Mouse (Mus musculus) CH12.LX (cell line): ENCODE data around the gene Ldb3. TPM values are rescaled to one million over a fixed set of nuclear protein-coding genes. Genes with fewer than 3 reads are reported as not detected.

Source experiments
- DNase-seq: peaks from one replicate; pipeline ENCODE4 v3.0.0-alpha.2; 2013; ENCODE audit errors: extremely low read depth
- H3K27ac ChIP-seq: 2 replicates; pipeline ENCODE4 v1.5.1; 2012; ENCODE audit warnings: low read depth, mild to moderate bottlenecking, control low read depth, moderate library complexity; ENCODE audit not compliant: insufficient read depth
- H3K27me3 ChIP-seq: replicated peaks from 2 replicates; pipeline ENCODE3; 2012; ENCODE audit warnings: inconsistent platforms
- H3K36me3 ChIP-seq, 2 experiments: replicated peaks in 1 of 2; 2 replicates each; pipeline versions ENCODE3 to v1.6.1; 2012; ENCODE audit warnings: inconsistent platforms in 1 of 2, low read length in 1 of 2, mild to moderate bottlenecking in 1 of 2, mixed read lengths in 1 of 2, moderate library complexity in 1 of 2; ENCODE audit not compliant: control insufficient read depth in 1 of 2, insufficient read depth in 1 of 2
- H3K4me1 ChIP-seq, 2 experiments: 2 replicates each; pipeline ENCODE4 v1.6.1; 2012; ENCODE audit warnings: inconsistent platforms in 1 of 2, moderate library complexity in 1 of 2; ENCODE audit not compliant: insufficient read depth in 2 of 2, control insufficient read depth in 1 of 2
- H3K4me2 ChIP-seq: 2 replicates; pipeline ENCODE4 v1.6.1; 2012; ENCODE audit warnings: low read depth, mild to moderate bottlenecking, control low read depth; ENCODE audit not compliant: poor library complexity, insufficient read depth, severe bottlenecking
- H3K4me3 ChIP-seq, 3 experiments: fragments of 150-350 bp in 1 of 3; sonication (generic) in 1 of 3; replicated peaks in 1 of 3; 2 replicates each; pipeline versions ENCODE3 to v1.5.1; 2011 to 2012; ENCODE audit warnings: low read depth in 2 of 3, low read length in 2 of 3, mild to moderate bottlenecking in 2 of 3, moderate library complexity in 2 of 3, control low read depth in 1 of 3, improper control_type of control experiment in 1 of 3, inconsistent platforms in 1 of 3, mixed read lengths in 1 of 3; ENCODE audit not compliant: poor library complexity in 1 of 3
- H3K79me2 ChIP-seq: replicated peaks from 2 replicates; pipeline ENCODE4 v1.6.1; 2012; ENCODE audit warnings: mild to moderate bottlenecking, moderate library complexity; ENCODE audit not compliant: control insufficient read depth, poor library complexity, insufficient read depth, severe bottlenecking; ENCODE audit errors: extremely low read depth
- H3K9ac ChIP-seq: 2 replicates; pipeline ENCODE4 v1.6.1; 2012; ENCODE audit warnings: low read depth, mild to moderate bottlenecking, control low read depth, moderate library complexity; ENCODE audit not compliant: insufficient read depth
- H3K9me3 ChIP-seq: replicated peaks from 2 replicates; pipeline ENCODE3; 2012; ENCODE audit warnings: low read length, inconsistent platforms, mixed read lengths
- BHLHE40 ChIP-seq: IDR thresholded peaks from 2 replicates; pipeline ENCODE4 v1.6.1; 2011; ENCODE audit warnings: mild to moderate bottlenecking, low read depth, low read length, improper control_type of control experiment
- CHD1 ChIP-seq: IDR thresholded peaks from 2 replicates; pipeline ENCODE4 v1.6.1; 2012; ENCODE audit warnings: low read depth, low read length, improper control_type of control experiment, inconsistent platforms
- CHD2 ChIP-seq: IDR thresholded peaks from 2 replicates; pipeline ENCODE4 v1.6.1; 2011; ENCODE audit warnings: low read length, improper control_type of control experiment
- CTCF ChIP-seq, 2 experiments: IDR thresholded peaks in 1 of 2; conservative IDR thresholded peaks in 1 of 2; 2 replicates each; pipeline ENCODE4 v1.5.1; 2011 to 2012; ENCODE audit warnings: low read depth in 2 of 2, low read length in 2 of 2, improper control_type of control experiment in 1 of 2, inconsistent platforms in 1 of 2, mild to moderate bottlenecking in 1 of 2, moderate library complexity in 1 of 2
- EP300 ChIP-seq: IDR thresholded peaks from 2 replicates; pipeline ENCODE4 v1.6.1; 2011; ENCODE audit warnings: low read length, improper control_type of control experiment
- IRF4 ChIP-seq: IDR thresholded peaks from 2 replicates; pipeline ENCODE4 v1.6.1; 2014; ENCODE audit warnings: low read depth, mild to moderate bottlenecking, inconsistent platforms, low read length, improper control_type of control experiment
- JUN ChIP-seq: IDR thresholded peaks from 2 replicates; pipeline ENCODE4 v1.6.1; 2011; ENCODE audit warnings: low read depth, mild to moderate bottlenecking, low read length, improper control_type of control experiment, moderate library complexity; ENCODE audit not compliant: insufficient read depth
- KAT2A ChIP-seq: IDR thresholded peaks from 2 replicates; pipeline ENCODE4 v1.6.1; 2012; ENCODE audit warnings: low read length, improper control_type of control experiment, inconsistent platforms; ENCODE audit not compliant: insufficient replicate concordance
- MAZ ChIP-seq: IDR thresholded peaks from 2 replicates; pipeline ENCODE4 v1.6.1; 2012; ENCODE audit warnings: low read depth, mild to moderate bottlenecking, inconsistent platforms, low read length, improper control_type of control experiment, moderate library complexity
- MXI1 ChIP-seq: IDR thresholded peaks from 2 replicates; pipeline ENCODE4 v1.6.1; 2011; ENCODE audit warnings: mild to moderate bottlenecking, low read depth, low read length, improper control_type of control experiment
- NRF1 ChIP-seq: IDR thresholded peaks from 2 replicates; pipeline ENCODE4 v1.6.1; 2014; ENCODE audit warnings: low read depth, mild to moderate bottlenecking, inconsistent platforms, low read length, improper control_type of control experiment, moderate library complexity
- PAX5 ChIP-seq: IDR thresholded peaks from 2 replicates; pipeline ENCODE4 v1.6.1; 2012; ENCODE audit warnings: low read length, inconsistent platforms, mixed read lengths
- POLR2A ChIP-seq: IDR thresholded peaks from 2 replicates; pipeline ENCODE4 v1.6.1; 2011; ENCODE audit warnings: low read depth, mild to moderate bottlenecking, improper control_type of control experiment, low read length
- POLR2AphosphoS2 ChIP-seq: IDR thresholded peaks from 2 replicates; pipeline ENCODE4 v1.6.1; 2011; ENCODE audit warnings: low read depth, low read length, improper control_type of control experiment
- RAD21 ChIP-seq: IDR thresholded peaks from 2 replicates; pipeline ENCODE4 v1.6.1; 2011; ENCODE audit warnings: low read depth, mild to moderate bottlenecking, low read length, improper control_type of control experiment, moderate library complexity
- RCOR1 ChIP-seq: conservative IDR thresholded peaks from 2 replicates; pipeline ENCODE4 v1.6.1; 2012; ENCODE audit warnings: low read depth, mild to moderate bottlenecking, inconsistent platforms, low read length, improper control_type of control experiment
- SMC3 ChIP-seq: IDR thresholded peaks from 2 replicates; pipeline ENCODE4 v1.6.1; 2011; ENCODE audit warnings: low read depth, low read length, improper control_type of control experiment
- TCF12 ChIP-seq: IDR thresholded peaks from 2 replicates; pipeline ENCODE4 v1.6.1; 2014; ENCODE audit warnings: low read depth, mild to moderate bottlenecking, inconsistent platforms, low read length, improper control_type of control experiment
- USF1 ChIP-seq: IDR thresholded peaks from 2 replicates; pipeline ENCODE4 v1.6.1; 2014; ENCODE audit warnings: low read depth, mild to moderate bottlenecking, inconsistent platforms, low read length, improper control_type of control experiment
- USF2 ChIP-seq: conservative IDR thresholded peaks from 2 replicates; pipeline ENCODE4 v1.6.1; 2011; ENCODE audit warnings: low read depth, low read length, improper control_type of control experiment
- ZC3H11A ChIP-seq: IDR thresholded peaks from 2 replicates; pipeline ENCODE4 v1.6.1; 2012; ENCODE audit warnings: low read depth, mild to moderate bottlenecking, inconsistent platforms, low read length, improper control_type of control experiment
- ZMIZ1 ChIP-seq: IDR thresholded peaks from 2 replicates; pipeline ENCODE4 v1.6.1; 2012; ENCODE audit warnings: low read depth, mild to moderate bottlenecking, inconsistent platforms, low read length, improper control_type of control experiment
- dilution Hi-C: fragments of 300-500 bp; cut with MboI; formaldehyde crosslinking; loops from 2 replicates; pipeline ENCODE4 v1.14.3; 2020; ENCODE audit warnings: low sequenced_read_pairs; ENCODE audit not compliant: extremely low pct_unique_long_range_greater_than_20kb, extremely low pct_ligation_motif_present
- in situ Hi-C: fragments of 300-500 bp; cut with MboI; formaldehyde crosslinking; loops from 3 replicates; pipeline ENCODE4 v1.14.3; 2019; ENCODE audit warnings: low sequenced_read_pairs, low pct_ligation_motif_present, low pct_unique_long_range_greater_than_20kb, mixed read lengths
- polyA plus RNA-seq: library from polyadenylated mRNA; unstranded; fragments of >175 nt; gene quantifications from 2 replicates; pipeline ENCODE4 v1.2.1, GENCODE M21; 2012; ENCODE audit warnings: low read depth; ENCODE audit not compliant: insufficient read length
- total RNA-seq, 2 experiments: library from RNA; depleted of rRNA; stranded (reverse); fragments of 300-350 nt in 1 of 2; fragments of >200 nt in 1 of 2; gene quantifications; 2 replicates each; pipeline ENCODE4 v1.2.3; 2012 to 2014

Gene Ldb3
- total and polyA plus RNA-seq, 3 experiments: 0.08 TPM; not detected in 2

GRCm38 (mm10) chr14:34620611-34621376 lies 32.3 kb upstream of the Ldb3 start:
- dilution Hi-C loops: loop anchor here (25.0 kb wide), 1 partner anchor 142 kb away; no protein-coding TSS in a partner anchor
- Histone ChIP-seq H3K4me3 (no peak overlapping the region), H3K36me3 (no peaks in the 10 kb centered on the region), H3K27me3 (no peaks in the 10 kb centered on the region), H3K4me1 (peaks cover 0 to 2% of the 10 kb centered on the region in 2 experiments; a peak in 1 of 4 replicates), H3K79me2 (no peaks in the 10 kb centered on the region), H3K9ac (no peak overlapping the region), H3K9me3 (no peaks in the 10 kb centered on the region), H3K27ac (no peak overlapping the region), H3K4me2 (no peak overlapping the region)
- in situ Hi-C loops: loop anchor here (5.0 to 10.0 kb wide), 2 partner anchors 54 to 152 kb away; partner anchors contain the start of gene Wapl
- TF ChIP-seq CTCF (conservative IDR thresholded peaks at IDR 0.05 in 1 of 2, IDR thresholded peaks at IDR 0.05 in 1 of 2; ENCODE audit: low read depth in 2 of 2, low read length in 2 of 2) (peak; percentile 50 to 78), IRF4 (0 out of 2 replicates have a peak, but pooled peaks have one; percentile 24), NRF1 (peak; percentile 25; the same call in 1 of the 2 replicates), SMC3 (peak; percentile 77), RAD21 (peak; percentile 76), ZMIZ1 (no peak), POLR2AphosphoS2 (no peak), ZC3H11A (peak; percentile 9; the same call in 1 of the 2 replicates), KAT2A (no peak)
- DNase-seq: peak; percentile 43

- H3K36me3 ChIP-seq: no peaks in the 10 kb centered on the region
- dilution Hi-C loops: loop anchor here (25.0 kb wide), 1 partner anchor 143 kb away; no protein-coding TSS in a partner anchor
Measured at GRCm38 (mm10) chr14:34618808-34619207, 30.3 kb upstream of the Ldb3 start.

More at GRCm38 (mm10) chr14:34618808-34619207, 30.3 kb upstream of the Ldb3 start:
- peaks cover 0 to 4% of the 10 kb centered on the region in 2 experiments; a peak in 1 of 4 replicates for H3K4me1 ChIP-seq
- no peak overlapping the region for H3K27ac ChIP-seq
- H3K9ac ChIP-seq: no peak overlapping the region
- H3K79me2 ChIP-seq: no peaks in the 10 kb centered on the region
- peaks cover 2% of the 10 kb centered on the region for H3K27me3 ChIP-seq
- no peak overlapping the region for H3K4me3 ChIP-seq
- TF ChIP-seq CTCF (conservative IDR thresholded peaks at IDR 0.05 in 1 of 2, IDR thresholded peaks at IDR 0.05 in 1 of 2; ENCODE audit: low read depth in 2 of 2, low read length in 2 of 2) (no peak), USF2 (no peak), POLR2A (no peak), JUN (no peak), USF1 (no peak), ZC3H11A (no peak), CHD1 (no peak), TCF12 (no peak), BHLHE40 (no peak), CHD2 (no peak), EP300 (no peak), MAZ (no peak), IRF4 (no peak), RCOR1 (no peak), MXI1 (no peak), RAD21 (no peak), PAX5 (no peak), ZMIZ1 (no peak), KAT2A (no peak)
- no peaks in the 10 kb centered on the region for H3K9me3 ChIP-seq
- in situ Hi-C loops: no loop called here
- no peak for DNase-seq
- H3K4me2 ChIP-seq: no peak overlapping the region
